Mouse (Mus musculus) lung, postnatal 0 days (tissue): ENCODE results near the gene Taar3. TPM values are rescaled to one million over a fixed set of nuclear protein-coding genes. Genes with fewer than 3 reads are reported as not detected.

ENCODE experiments used
- ATAC-seq: fragments of 200-750 bp; cut with Nextera tagmentation; 2 replicates; pipeline ENCODE4 v1.8.0; 2017; ENCODE audit warnings: moderate library complexity
- DNase-seq: peaks from one replicate; pipeline ENCODE4 v3.0.0-alpha.2; 2016; ENCODE audit warnings: low spot score
- H3K27ac ChIP-seq: fragments of 300-500 bp; sonication (generic); 2 replicates; pipeline ENCODE4 v1.5.1; 2014; ENCODE audit warnings: antibody characterized with exemption, mild to moderate bottlenecking, low read length, mixed read lengths
- H3K27me3 ChIP-seq: fragments of 300-500 bp; sonication (generic); replicated peaks from 2 replicates; pipeline ENCODE4 v1.6.1; 2014; ENCODE audit warnings: low read length, mixed read lengths; ENCODE audit not compliant: insufficient read depth
- H3K36me3 ChIP-seq: fragments of 300-500 bp; sonication (generic); 2 replicates; pipeline ENCODE4 v1.6.1; 2014; ENCODE audit warnings: low read length, mixed read lengths; ENCODE audit not compliant: insufficient read depth
- H3K4me1 ChIP-seq: fragments of 300-500 bp; sonication (generic); 2 replicates; pipeline ENCODE4 v1.6.1; 2014; ENCODE audit warnings: antibody characterized with exemption, low read depth, low read length, mixed read lengths; ENCODE audit not compliant: insufficient read depth
- H3K4me2 ChIP-seq: fragments of 300-500 bp; sonication (generic); replicated peaks from 2 replicates; pipeline ENCODE4 v1.6.1; 2014; ENCODE audit warnings: low read depth, mild to moderate bottlenecking, low read length, moderate library complexity, mixed read lengths
- H3K4me3 ChIP-seq: fragments of 300-500 bp; sonication (generic); 2 replicates; pipeline ENCODE4 v1.5.1; 2014; ENCODE audit warnings: low read depth, low read length
- H3K9ac ChIP-seq: fragments of 300-500 bp; sonication (generic); replicated peaks from 2 replicates; pipeline ENCODE4 v1.6.1; 2014; ENCODE audit warnings: low read depth, mild to moderate bottlenecking
- H3K9me3 ChIP-seq: fragments of 300-500 bp; sonication (generic); 2 replicates; pipeline ENCODE4 v1.6.1; 2016; ENCODE audit warnings: low read length, mixed read lengths
- CTCF ChIP-seq: IDR thresholded peaks from 2 replicates; pipeline ENCODE4 v1.5.1; 2016; ENCODE audit warnings: antibody characterized with exemption, mild to moderate bottlenecking
- EP300 ChIP-seq: IDR thresholded peaks from 2 replicates; pipeline ENCODE4 v1.6.1; 2016; ENCODE audit warnings: antibody characterized with exemption, mild to moderate bottlenecking, control low read depth
- WGBS: fragments of 180-500 bp; shearing (Covaris S2); extraction: QIAGEN DNeasy Blood & Tissue Kit; methylation state at CpG from one replicate; pipeline ENCODE4 v1.1.7; 2014; 5-methylcytosine and 5-hydroxymethylcytosine counted together
- polyA plus RNA-seq: library from polyadenylated mRNA; unstranded; fragments of >200 nt; fragmentation: Nextera tagmentation; extraction: Ambion mirVana; gene quantifications from 2 replicates; pipeline ENCODE4 v1.2.1, GENCODE M21; 2015

Taar3 gene
- polyA plus RNA-seq = not detected in 2 replicates

DNA sequence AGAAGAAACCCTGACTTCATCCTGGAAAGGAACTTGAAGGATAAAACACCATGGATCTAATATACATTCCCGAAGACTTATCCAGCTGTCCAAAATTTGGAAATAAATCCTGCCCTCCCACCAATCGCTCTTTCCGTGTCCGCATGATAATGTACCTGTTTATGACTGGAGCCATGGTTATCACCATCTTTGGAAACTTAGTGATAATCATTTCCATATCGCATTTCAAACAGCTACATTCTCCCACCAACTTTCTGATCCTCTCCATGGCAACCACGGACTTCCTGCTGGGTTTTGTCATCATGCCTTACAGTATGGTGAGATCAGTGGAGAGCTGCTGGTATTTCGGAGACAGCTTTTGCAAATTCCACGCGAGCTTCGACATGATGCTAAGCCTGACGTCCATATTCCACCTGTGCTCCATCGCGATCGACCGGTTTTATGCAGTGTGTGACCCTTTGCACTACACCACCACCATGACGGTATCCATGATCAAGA lies at the start of gene Taar3:
Gene Taar3, plus strand, starts transcription at position 51 of the 498 bp plus-strand sequence.
- no peak for DNase-seq
- 87% methylated on average over 16 of the region's 16 CpGs for WGBS
- no peak within 1 kb of the TSS for H3K27ac ChIP-seq
- TF ChIP-seq EP300 (no peak), CTCF (no peak)
- no peak within 1 kb of the TSS for H3K9ac ChIP-seq
- no peak within 1 kb of the TSS for H3K4me3 ChIP-seq
- H3K9me3 ChIP-seq = no peaks in the 10 kb centered on the region
- H3K36me3 ChIP-seq = no peaks in the 10 kb centered on the region
- ATAC-seq = no peak
- no peak within 1 kb of the TSS for H3K4me2 ChIP-seq
- H3K27me3 ChIP-seq = no peaks in the 10 kb centered on the region
- no peaks in the 10 kb centered on the region for H3K4me1 ChIP-seq

DNA sequence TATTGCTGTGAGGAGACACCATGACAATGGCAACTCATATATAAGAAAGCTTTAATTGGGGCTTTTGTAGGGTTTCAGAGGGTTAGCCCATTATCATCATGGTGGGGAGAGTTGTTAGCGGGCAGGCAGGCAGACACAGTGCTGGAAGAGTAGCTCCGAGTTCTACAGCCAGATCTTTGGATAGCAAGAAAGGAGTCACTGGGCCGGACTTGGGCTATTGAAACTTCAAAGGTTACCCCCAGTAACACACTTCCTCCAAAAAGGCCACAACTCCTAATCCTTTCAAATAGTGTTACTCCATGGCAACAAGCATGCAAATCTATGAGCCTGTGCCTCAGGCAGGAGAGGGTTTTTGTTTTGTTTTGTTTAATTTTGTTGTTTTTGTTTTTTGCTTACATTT lies 48.2 kb upstream of the Taar3 start:
- Histone ChIP-seq H3K4me3 (no peak overlapping the region), H3K9me3 (no peaks in the 10 kb centered on the region), H3K4me2 (no peak overlapping the region), H3K36me3 (no peaks in the 10 kb centered on the region), H3K27me3 (no peaks in the 10 kb centered on the region), H3K9ac (no peak overlapping the region), H3K27ac (no peak overlapping the region), H3K4me1 (no peaks in the 10 kb centered on the region)
- 93% methylated on average over 3 of the region's 3 CpGs for WGBS
- ATAC-seq = no peak
- TF ChIP-seq CTCF (no peak), EP300 (no peak)
- no peak for DNase-seq

DNA sequence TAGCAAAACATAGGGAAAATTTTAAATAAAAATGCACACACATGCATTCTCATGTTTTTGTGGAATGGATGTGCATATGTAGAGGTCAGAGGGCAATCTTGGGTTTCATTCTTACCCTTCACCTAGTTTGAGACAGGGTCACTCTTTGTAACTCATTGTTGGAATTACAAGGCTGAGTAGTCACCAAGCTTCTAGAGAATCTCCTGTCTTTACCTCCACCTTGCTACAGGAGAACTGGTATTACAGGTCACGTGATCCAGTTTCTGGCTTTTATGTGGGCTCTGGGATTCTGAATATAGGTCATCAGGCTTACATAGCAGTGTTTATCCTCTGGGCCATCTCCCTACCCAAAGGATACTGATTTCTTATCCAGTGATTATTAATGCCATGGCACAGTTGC lies 43.7 kb upstream of the Taar3 start:
- Histone ChIP-seq H3K36me3 (no peaks in the 10 kb centered on the region), H3K9ac (no peak overlapping the region), H3K27ac (no peak overlapping the region), H3K27me3 (no peaks in the 10 kb centered on the region), H3K9me3 (no peaks in the 10 kb centered on the region), H3K4me2 (no peak overlapping the region), H3K4me3 (no peak overlapping the region), H3K4me1 (no peaks in the 10 kb centered on the region)
- ATAC-seq (no peak), DNase-seq (no peak)
- no peak for TF ChIP-seq CTCF
- TF ChIP-seq EP300 = no peak
- 85% methylated on average over 1 of the region's 1 CpGs for WGBS

DNA sequence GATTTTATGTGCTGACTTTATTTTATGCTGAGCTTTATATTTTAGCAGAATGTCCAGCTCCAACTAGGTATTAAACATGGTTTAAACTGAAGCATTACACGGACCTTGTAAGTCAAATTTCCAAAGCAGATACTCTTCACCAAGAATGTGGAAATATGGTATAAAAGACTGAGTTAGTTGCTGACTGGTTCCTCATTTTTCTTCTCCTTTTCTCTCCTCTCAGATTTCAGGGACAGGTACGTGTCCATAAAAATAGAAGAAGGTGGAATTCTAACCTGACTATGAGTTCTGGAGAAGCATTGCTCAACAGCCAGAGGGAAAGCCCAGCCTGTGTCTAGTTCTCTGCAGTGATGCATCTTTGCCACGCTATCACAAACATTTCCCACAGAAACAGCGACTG lies 29.3 kb upstream of the Taar3 start, which contains the start of gene Taar1:
Gene Taar1, plus strand, starts transcription at position 301 of the 400 bp plus-strand sequence.
- DNase-seq (no peak), ATAC-seq (no peak)
- no peaks in the 10 kb centered on the region for H3K27me3 ChIP-seq
- no peak within 1 kb of the TSS for H3K4me3 ChIP-seq
- H3K36me3 ChIP-seq = no peaks in the 10 kb centered on the region
- no peaks in the 10 kb centered on the region for H3K4me1 ChIP-seq
- no peaks in the 10 kb centered on the region for H3K9me3 ChIP-seq
- no peak within 1 kb of the TSS for H3K4me2 ChIP-seq
- 85% methylated on average over 4 of the region's 4 CpGs for WGBS
- no peak within 1 kb of the TSS for H3K27ac ChIP-seq
- H3K9ac ChIP-seq = no peak within 1 kb of the TSS
- TF ChIP-seq CTCF (no peak), EP300 (no peak)

DNA sequence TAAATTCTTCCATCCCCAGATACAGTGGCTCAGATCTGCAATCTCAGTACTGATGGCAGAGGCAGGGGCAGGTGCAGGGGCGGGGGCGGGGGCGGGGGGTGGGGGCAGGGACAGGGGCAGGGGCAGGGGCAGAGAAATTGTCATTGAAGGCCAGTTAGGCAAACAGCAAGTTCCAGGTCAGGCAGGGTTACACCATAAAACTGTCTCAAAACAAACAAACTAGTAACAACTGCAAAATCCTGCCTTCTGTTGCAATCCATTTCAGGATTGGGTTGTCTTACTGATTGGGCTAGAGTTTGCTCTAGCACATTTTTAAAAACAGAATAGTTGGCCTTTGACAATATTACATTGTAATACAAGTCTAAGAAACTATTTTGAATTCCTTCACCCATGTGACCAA lies 26.9 kb upstream of the Taar3 start:
- no peaks in the 10 kb centered on the region for H3K27me3 ChIP-seq
- H3K9ac ChIP-seq = no peak overlapping the region
- WGBS = 67% methylated on average over 3 of the region's 3 CpGs
- no peak overlapping the region for H3K4me3 ChIP-seq
- H3K36me3 ChIP-seq = no peaks in the 10 kb centered on the region
- ATAC-seq = no peak
- H3K4me1 ChIP-seq = no peaks in the 10 kb centered on the region
- no peaks in the 10 kb centered on the region for H3K9me3 ChIP-seq
- no peak for DNase-seq
- TF ChIP-seq EP300 (no peak), CTCF (no peak)
- no peak overlapping the region for H3K27ac ChIP-seq
- H3K4me2 ChIP-seq = no peak overlapping the region

DNA sequence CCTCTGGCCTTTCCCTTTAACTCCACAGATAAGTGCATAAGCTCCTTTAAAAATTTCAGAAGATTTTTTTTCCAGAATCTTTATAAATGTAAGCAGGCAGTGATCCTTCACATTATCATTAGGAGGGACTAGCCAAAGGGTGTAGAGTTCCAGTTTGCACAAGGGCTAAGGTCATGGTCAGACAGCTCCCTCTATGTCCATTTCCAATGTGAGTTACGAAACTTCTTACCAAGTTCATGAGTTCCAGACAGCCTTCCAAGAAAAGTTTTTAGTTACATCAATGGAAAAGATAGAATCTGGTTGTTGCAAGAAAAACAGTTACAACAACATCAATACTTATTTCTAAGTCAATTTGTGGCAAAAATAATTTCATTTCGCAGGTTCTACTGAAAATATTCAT lies 25.4 kb upstream of the Taar3 start:
- no peaks in the 10 kb centered on the region for H3K36me3 ChIP-seq
- 79% methylated on average over 2 of the region's 2 CpGs for WGBS
- ATAC-seq (no peak), DNase-seq (no peak)
- no peak for TF ChIP-seq CTCF
- no peak for TF ChIP-seq EP300
- H3K4me3 ChIP-seq = no peak overlapping the region
- H3K4me1 ChIP-seq = no peaks in the 10 kb centered on the region
- H3K9ac ChIP-seq = no peak overlapping the region
- no peaks in the 10 kb centered on the region for H3K27me3 ChIP-seq
- no peak overlapping the region for H3K27ac ChIP-seq
- no peak overlapping the region for H3K4me2 ChIP-seq
- H3K9me3 ChIP-seq = no peaks in the 10 kb centered on the region

DNA sequence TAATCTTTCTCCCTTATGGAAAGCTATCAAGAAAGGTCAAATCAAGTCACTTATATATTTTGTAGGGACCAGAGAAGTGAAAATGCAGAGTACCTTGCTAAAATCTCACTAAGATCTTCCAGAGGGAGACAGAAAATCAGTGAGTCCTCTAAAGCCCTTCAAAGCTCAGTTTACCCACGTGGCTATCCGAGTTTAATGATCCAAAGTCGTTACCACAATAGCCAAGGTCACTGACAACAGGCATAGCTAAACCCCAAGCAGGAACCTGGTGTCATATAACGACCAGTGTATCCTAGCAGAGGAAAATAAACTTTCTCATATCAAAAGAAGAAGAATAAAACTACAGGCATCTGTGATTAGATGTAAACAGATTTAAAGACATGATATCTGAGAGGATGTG lies 11.7 kb upstream of the Taar3 start:
- 37% methylated on average over 4 of the region's 4 CpGs for WGBS
- Histone ChIP-seq H3K4me2 (no peak overlapping the region), H3K27ac (no peak overlapping the region), H3K27me3 (no peaks in the 10 kb centered on the region), H3K9ac (no peak overlapping the region), H3K4me1 (no peaks in the 10 kb centered on the region), H3K36me3 (no peaks in the 10 kb centered on the region), H3K9me3 (no peaks in the 10 kb centered on the region), H3K4me3 (no peak overlapping the region)
- no peak for DNase-seq
- ATAC-seq = no peak
- TF ChIP-seq CTCF (no peak), EP300 (no peak)
